Mouse (Mus musculus) brown adipose tissue, adult 24 weeks (tissue): ENCODE data around the gene Ugcg. TPM values are rescaled to one million over a fixed set of nuclear protein-coding genes. Genes with fewer than 3 reads are reported as not detected.

ENCODE experiments used
- H3K27ac ChIP-seq: fragments of 200-500 bp; replicated peaks from 2 replicates; pipeline ENCODE4 v1.5.1; 2012; ENCODE audit warnings: low read depth, mild to moderate bottlenecking, low read length
- H3K4me1 ChIP-seq: fragments of 200-500 bp; 2 replicates; pipeline ENCODE4 v1.6.1; 2012; ENCODE audit warnings: low read length, mixed read lengths; ENCODE audit not compliant: control insufficient read depth, insufficient read depth, insufficient read length
- H3K4me3 ChIP-seq: fragments of 200-500 bp; 2 replicates; pipeline ENCODE4 v1.5.1; 2012; ENCODE audit warnings: low read depth, mild to moderate bottlenecking, low read length, moderate library complexity; ENCODE audit not compliant: insufficient read depth
- polyA plus RNA-seq: library from polyadenylated mRNA; stranded (reverse); fragments of >200 nt; gene quantifications from 2 replicates; pipeline ENCODE4 v1.2.4, GENCODE M21; 2012; ENCODE audit not compliant: missing spikeins, insufficient read depth, insufficient read length

Ugcg gene
- polyA plus RNA-seq, 1 experiment = 7.0 TPM

DNA sequence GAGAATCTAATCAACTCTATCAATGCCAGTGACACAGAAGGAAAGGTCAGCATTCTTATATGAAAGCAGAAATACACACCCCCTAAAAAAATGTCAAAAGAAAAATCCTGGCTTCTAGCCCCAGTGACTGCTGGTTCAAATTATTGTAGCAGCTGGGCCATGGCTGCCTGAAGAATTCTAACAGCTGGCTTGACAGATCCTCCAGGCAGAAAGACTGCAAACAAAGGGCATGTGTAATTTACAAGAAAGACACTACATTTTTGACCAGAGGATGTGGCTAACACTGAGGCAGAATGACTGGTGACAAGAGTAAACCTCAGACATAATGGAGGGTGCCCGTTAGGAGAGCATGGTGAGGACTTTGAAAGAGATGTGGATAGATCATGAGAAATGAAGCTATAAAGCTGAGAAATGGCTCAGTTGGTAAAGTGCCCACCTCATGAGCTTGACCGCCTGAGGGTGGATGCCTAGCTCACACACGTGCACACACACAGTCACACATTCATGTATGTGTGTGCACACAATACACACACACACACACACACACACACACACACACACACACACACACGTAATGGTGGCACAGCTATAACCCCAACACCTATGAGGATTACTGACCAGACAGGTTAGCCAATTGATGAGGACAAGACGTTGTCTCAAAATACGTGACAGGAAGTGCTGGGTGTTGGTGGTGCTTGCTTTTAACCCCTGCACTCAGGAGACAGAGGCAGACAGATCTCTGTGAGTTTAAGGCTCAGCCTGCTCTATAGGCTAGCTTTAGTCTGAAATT, 42.4 kb downstream of the Ugcg start:
- H3K4me3 ChIP-seq = no peak overlapping the region
- peak overlapping the region; percentile 5; the same call in 1 of the 2 replicates for H3K27ac ChIP-seq
- peaks cover 3% of the 10 kb centered on the region; the same call in 1 of the 2 replicates for H3K4me1 ChIP-seq

DNA sequence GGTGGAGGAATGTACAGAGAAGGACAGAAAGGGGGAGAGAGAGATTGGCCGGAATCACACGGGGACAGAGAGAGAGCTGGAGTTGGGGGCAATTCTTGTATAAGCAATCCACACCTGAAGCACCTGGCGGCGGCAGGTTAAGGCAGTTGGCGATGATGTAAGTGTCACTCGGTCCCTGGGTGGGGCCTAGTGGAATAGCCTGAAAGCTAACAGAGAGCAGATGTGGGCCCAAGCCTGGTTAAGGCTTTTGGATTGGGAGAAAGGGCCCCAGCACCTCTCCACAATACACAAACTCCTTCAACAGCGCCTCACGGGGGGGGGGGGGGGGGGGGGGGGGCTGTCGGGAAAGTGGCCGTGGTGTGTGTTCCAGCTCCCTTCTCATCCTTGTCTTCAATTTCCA, 45.0 kb downstream of the Ugcg start:
- H3K4me1 ChIP-seq = peaks cover 3% of the 10 kb centered on the region
- H3K4me3 ChIP-seq = no peak overlapping the region
- no peak overlapping the region for H3K27ac ChIP-seq

DNA sequence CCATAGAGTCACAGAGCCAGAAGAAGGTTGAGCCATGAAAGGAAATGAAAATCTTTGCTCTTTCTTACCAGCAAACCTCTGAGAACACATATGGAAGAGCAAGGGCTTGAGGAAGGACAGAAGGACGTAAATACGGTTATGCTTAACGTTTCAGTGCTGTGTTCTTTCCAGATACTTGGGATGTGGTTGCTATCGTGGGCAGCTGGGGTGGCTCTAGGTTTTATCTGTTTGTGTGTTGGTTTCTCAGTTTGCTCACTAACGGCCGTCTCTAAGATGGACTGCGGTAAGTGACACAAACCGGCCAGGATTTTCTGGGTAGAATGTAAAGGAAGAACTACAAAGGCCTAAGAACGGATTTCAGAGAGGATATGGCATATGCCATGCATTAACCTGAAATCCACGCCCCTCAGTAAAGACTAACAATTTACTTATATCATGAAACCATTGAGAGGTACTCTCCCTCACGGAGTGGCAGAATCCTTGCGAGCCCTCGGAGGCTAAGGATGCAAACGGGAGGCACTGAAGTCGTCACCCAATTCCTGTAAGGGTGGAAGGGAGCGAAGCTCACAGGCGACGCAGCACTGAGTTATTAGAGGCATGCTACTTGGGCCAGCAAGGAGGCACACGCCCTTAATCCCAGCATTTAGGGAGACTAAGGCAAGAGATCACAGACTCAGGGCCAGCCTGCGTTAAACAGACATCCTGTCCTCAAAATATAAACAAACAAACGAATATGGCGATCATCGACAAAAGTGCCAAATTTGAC, 45.6 kb downstream of the Ugcg start:
- H3K4me3 ChIP-seq = no peak overlapping the region
- peaks cover 4% of the 10 kb centered on the region for H3K4me1 ChIP-seq
- H3K27ac ChIP-seq = no peak overlapping the region

DNA sequence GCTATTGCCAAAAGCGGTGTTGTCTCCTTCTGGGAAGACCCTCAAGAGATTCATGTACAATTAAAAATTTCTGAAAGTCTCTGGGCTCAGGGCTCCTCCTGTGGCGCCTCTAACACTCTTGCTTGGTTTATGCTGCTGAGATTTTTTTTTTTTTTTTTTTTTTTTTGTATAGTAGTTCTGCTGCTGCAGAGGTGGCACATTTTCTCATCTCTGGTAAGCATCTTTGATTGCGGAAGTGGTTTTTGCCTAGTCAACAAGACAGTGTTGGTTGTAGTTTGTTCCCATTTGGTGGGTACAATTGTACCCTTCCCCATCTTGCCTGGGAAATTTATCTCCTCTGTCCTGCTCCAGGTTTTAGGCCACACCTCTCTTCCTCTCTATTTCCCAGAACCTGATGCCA, 47.3 kb downstream of the Ugcg start:
- Histone ChIP-seq H3K4me1 (peaks cover 8% of the 10 kb centered on the region), H3K27ac (no peak overlapping the region), H3K4me3 (no peak overlapping the region)

DNA sequence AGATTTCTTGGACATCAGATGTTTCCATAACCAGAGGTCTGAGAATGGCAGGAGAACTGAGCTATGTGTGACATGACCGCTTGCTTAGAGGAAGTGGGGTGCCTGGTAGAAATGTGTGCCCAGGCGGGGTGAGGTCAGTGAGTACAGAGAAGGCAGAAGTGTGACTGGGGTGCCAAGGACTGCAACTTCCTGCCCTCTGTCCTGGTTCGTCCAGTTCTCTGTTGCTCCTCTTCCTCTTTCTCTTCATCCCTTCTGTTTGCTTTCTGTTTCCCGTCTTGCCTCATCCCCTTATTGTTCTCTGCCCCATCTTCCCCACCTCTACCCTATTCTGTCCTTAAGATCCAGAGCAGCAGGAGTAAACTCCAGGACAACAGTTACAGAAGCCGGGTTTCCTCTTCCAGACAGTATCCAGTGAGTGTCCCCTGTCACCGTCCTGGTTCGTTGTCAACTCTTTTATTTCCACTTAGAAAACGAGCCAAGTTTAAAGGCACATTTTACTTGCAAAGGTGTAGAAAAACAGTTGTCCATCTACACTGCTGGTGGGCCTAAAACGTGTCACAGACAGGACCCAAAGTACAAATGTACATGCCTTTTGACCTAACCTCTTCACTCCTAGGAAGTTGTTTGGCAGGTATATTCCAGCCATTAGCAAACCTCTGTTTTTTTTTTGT, 49.7 kb downstream of the Ugcg start:
- Histone ChIP-seq H3K27ac (peak overlapping the region; percentile 97), H3K4me1 (peaks cover 8% of the 10 kb centered on the region), H3K4me3 (peak overlapping the region; percentile 2; the same call in 1 of the 2 replicates)

DNA sequence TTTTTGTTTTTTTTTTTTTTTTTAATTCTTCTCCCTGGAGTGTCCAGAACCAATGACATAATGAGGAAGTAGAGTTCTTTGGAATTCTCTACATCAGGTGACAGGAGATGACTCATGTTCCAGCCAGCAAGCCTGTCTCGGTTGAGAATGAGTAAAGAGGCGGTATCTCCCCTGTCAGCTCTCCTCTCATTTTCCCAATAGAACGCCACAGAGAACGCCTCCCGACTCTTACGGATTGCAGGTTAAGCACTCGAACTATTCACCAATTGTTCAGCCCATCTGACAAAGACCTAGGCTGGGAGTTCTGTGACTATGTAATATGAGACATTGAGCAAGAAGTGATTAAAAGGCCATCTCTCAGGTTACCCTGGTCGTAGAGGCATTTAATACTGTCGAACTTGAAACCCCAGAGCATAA, 50.3 kb downstream of the Ugcg start:
- Histone ChIP-seq H3K4me3 (0 out of 2 replicates have a peak overlapping the region, but pooled peaks have one; percentile 6), H3K4me1 (peaks cover 8% of the 10 kb centered on the region), H3K27ac (peak overlapping the region; percentile 97)

DNA sequence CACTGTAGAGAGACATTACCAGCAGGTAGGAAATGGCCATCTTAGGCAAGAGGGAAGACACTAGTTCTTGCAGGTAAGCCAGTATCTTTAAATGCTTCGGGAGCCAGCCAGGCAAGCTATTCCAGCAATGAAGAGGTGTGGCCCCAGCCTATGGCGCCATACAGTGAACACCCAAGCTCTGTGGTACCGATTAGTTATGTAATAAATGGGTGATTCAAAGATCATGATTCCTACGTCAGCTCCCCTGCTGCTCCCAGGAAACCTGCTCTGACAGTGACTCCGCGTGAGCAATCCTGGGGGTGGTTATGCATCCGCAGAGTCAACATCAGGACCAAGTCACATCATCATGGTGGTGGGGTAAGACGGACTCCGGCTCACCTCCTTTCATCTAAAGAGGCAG, 51.1 kb downstream of the Ugcg start:
- no peak overlapping the region for H3K4me3 ChIP-seq
- peaks cover 8% of the 10 kb centered on the region for H3K4me1 ChIP-seq
- H3K27ac ChIP-seq = peak overlapping the region; percentile 87

DNA sequence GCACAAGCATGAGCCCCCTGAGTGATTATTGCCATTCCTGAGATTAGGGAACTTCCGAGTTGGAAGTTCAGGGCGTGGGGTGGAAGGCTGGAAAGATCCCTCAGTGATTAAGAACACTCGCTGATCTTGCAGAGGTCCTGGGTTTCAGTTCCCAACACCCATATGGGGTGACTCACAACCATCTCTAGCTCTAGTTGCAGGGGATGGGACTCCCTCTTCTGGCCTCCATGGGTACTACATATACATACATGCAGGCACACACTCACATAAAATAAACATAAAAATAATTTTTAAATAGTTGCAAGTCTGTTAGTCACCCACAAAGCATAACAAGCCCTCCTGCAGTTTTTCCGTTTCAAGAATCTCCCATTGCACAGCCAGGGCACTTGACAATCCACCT, 52.0 kb downstream of the Ugcg start:
- Histone ChIP-seq H3K27ac (no peak overlapping the region), H3K4me3 (no peak overlapping the region), H3K4me1 (peaks cover 8% of the 10 kb centered on the region)

DNA sequence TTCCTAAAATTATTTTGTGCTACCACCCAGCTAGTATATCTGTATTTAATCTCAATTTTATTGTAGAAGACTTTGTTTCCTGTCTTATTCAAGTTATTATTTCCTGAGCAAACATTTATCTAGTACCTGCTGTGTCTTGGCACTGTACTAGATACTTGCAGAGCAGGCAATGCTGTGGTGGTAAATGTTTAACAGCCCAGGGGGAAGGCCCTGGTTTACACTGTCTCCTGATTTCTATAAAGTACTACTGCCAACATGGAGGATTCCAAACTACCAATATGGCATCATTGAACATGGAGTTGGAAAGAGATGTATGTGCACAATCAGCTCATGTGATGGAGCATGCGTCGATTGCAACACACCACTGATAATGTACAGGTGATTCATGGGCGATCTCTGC, 53.2 kb downstream of the Ugcg start:
- no peak overlapping the region for H3K27ac ChIP-seq

DNA sequence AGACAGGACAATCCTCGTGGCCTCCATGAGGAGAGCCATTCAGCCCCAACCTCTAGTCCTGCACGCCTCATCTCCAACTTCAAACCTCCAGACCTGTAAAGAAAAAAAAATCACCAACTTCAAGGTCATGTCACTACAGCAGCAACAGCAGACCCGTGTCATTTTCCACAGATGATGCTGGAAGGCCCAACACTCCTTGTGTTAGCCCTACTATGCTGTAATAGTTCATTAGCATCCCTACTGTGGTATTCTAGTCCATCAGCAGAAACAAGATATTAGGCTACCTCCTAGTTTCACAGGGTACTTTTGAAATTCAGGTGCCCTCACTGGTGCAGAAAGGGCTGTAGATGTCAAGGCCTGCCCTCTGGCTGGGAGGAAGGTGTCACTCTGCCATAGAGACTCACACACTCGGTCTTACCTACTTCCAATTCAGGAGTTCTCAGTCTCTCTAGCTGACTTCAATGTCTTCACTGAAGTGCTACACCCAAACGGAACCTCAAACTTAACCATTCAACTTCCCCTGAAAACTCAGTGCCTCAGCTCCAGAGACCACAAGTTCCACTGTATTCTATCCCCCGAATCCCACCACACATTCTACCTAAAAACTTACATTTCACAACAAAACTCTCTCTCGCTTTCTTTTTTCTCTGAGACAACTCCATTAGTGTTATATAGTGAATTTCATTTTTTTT, 54.9 kb downstream of the Ugcg start:
- H3K4me1 ChIP-seq = peaks cover 8% of the 10 kb centered on the region
- H3K27ac ChIP-seq = no peak overlapping the region
- H3K4me3 ChIP-seq = no peak overlapping the region

More for the DNA sequence above, 53.2 kb downstream of the Ugcg start:
- Histone ChIP-seq H3K4me3 (no peak overlapping the region), H3K4me1 (peaks cover 8% of the 10 kb centered on the region)

DNA sequence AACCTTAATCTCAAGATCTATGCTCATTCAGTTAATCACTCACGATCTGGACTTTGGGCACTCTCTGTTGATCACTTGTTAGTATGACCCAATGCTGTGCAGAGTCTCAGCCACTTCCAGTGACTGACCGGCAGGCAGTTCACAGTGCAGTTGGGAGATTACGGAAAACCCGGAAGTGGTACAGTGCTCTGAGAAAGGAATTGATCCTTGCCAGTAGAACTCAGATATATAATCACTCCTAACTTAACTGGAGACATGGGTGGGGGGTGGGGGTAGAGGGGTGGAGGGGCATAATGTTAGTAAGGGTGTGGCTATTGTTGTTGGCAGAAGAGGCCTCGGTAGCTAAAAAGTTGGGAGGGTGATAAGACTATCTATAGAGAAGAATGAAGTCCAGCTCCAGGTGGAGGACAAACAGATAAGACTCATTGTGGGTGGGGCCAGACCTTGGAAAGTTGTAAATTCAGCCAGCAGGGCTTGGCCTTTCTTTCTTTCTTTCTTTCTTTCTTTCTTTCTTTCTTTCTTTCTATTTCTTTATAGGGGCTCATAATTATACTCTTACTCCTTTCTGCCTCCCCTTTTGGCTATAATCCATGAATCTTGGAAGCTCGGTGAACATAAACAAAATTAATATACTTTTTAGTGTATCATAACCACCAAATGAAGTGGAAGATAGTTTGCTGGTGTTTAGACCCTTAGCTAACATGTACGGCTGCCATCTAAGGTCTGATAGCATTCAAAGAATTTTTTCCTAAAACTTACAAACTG, 55.9 kb downstream of the Ugcg start:
- peak overlapping the region; percentile 21 for H3K27ac ChIP-seq
- H3K4me1 ChIP-seq = peaks cover 3% of the 10 kb centered on the region; the same call in 1 of the 2 replicates
- H3K4me3 ChIP-seq = no peak overlapping the region

DNA sequence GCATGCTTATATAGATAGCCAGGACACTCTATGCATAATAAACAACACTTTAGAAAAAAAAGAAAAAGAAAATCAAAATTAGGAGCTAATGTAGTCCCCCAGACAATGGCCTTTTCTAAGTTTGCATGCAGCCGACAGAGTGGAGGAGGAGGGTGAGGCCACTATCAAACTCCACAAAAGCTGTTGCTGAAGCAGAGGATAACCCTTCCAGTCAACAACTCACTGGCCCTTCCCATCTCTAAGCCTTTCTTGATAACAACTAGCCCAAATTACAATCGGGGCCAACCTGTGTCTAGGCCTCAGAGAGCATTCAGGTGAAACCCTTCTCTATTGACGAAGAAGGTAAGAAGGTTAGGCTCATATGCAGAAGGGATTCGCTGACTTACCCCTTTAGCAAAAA, 56.7 kb downstream of the Ugcg start:
- Histone ChIP-seq H3K4me3 (no peak overlapping the region), H3K27ac (no peak overlapping the region), H3K4me1 (no peaks in the 10 kb centered on the region)

DNA sequence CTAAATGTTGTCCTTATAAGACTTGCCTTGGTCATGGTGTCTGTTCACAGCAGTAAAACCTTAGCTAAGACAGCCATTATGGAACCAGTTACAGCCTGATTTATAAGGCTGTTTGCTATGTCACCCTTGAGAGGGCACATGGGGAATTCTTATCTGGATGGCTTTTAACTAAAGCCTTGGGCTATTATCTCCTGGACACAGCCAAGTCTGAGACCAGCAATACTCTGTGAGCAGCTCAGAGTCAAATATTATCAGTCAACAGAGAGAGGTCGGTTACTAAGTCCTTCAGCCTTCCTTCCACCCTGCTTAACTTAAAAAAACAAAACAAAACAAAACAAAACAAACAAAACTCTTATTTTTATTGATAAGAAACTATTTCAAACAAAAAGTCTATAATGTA, 58.5 kb downstream of the Ugcg start:
- Histone ChIP-seq H3K4me3 (no peak overlapping the region), H3K27ac (no peak overlapping the region), H3K4me1 (peaks cover 3% of the 10 kb centered on the region; the same call in 1 of the 2 replicates)

DNA sequence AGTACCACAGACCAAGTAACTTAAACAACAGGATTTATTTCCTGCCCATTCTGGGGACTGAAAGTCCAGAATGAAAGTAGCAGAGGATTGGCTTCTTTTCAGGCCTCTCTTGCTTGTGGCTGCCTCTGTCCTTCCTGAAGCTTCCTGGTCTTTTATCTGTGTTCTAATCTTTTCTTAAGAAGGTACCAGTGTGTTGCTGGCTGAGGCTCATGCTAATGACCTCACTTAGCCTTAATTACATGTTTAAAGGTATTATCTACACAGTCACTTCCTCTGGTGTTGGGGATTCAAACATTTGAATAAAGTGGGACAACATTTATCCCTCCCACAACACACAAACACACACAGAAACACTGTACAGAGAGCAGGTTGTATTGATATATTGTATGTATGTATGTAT, 59.0 kb downstream of the Ugcg start:
- Histone ChIP-seq H3K4me3 (no peak overlapping the region), H3K27ac (no peak overlapping the region), H3K4me1 (peaks cover 8% of the 10 kb centered on the region; the same call in 1 of the 2 replicates)
